Mouse (Mus musculus): Measurements from ENCODE around the gene Cntn2. TPM values are rescaled to one million over a fixed set of nuclear protein-coding genes. Genes with fewer than 3 reads are reported as not detected.

The Cntn2 gene
- polyA plus RNA-seq, 1 experiment from 2014 or later: 59.9 TPM

DNA sequence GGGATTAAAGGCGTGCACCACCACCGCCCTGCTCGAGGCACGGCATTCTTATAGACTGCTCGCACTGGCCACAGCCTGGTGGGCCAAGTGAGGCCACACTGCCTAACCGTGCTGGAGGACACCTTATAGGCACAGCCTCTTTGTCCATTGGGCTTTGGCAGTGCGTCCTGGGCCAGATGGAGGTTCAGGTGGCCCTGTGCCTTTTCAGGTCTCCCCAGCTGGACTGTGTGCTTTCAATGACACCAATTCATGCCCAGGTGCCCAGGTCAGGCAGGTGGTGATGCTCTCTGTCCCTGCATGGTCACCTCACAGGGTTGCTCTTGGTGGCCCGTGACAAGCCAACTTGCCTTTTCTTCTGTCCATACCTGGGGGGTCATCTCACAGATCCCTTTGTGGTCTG lies 33.8 kb upstream of the Cntn2 start:
- ATAC-seq (ENCODE audit: insufficient read depth, low FRiP score, low TSS enrichment): no peak
- Histone ChIP-seq H3K36me3 (ENCODE audit: control insufficient read depth, insufficient read depth, low read length) (no peaks in the 10 kb centered on the region), H3K4me3 (ENCODE audit: low read depth, low read length) (no peak overlapping the region), H3K9me3 (ENCODE audit: control insufficient read depth, low read length) (no peaks in the 10 kb centered on the region), H3K9ac (ENCODE audit: low read length) (no peak overlapping the region), H3K4me2 (ENCODE audit: low read depth) (no peak overlapping the region), H3K27me3 (ENCODE audit: control insufficient read depth, insufficient read depth, low read length) (no peaks in the 10 kb centered on the region), H3K27ac (ENCODE audit: low read depth, low read length) (no peak overlapping the region), H3K4me1 (ENCODE audit: control insufficient read depth, insufficient read depth, low read length) (peaks cover 9% of the 10 kb centered on the region; the same call in 1 of the 2 replicates)
- 95% methylated on average over 8 of the region's 8 CpGs for WGBS
- DNase-seq (ENCODE audit: low spot score): no peak

DNA sequence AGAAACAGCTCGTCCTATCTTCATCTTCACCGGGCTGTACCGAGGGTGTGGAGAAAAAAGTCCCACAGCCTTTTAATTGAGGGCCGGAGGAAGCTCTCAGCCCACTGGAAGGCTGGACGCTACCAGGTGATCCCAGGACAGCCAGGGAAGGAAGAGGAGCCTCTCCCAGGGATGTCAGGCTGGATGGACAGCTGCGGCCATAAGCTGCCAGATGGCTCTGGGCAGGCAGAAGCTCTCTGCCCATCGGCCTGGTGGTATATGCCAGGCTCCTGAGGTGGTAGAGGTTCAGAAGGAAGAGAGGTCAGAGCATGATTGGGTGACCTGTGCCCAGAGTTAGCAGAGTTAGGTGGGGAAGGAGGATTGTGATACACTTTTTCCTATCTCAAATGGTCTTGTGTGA lies 29.8 kb upstream of the Cntn2 start:
- H3K9ac ChIP-seq (ENCODE audit: low read length): no peak overlapping the region
- 91% methylated on average over 7 of the region's 7 CpGs for WGBS
- no peaks in the 10 kb centered on the region for H3K4me1 ChIP-seq (ENCODE audit: control insufficient read depth, insufficient read depth, low read length)
- DNase-seq (ENCODE audit: low spot score) (no peak), ATAC-seq (ENCODE audit: insufficient read depth, low FRiP score, low TSS enrichment) (no peak)
- no peaks in the 10 kb centered on the region for H3K9me3 ChIP-seq (ENCODE audit: control insufficient read depth, low read length)
- H3K27ac ChIP-seq (ENCODE audit: low read depth, low read length): no peak overlapping the region
- no peak overlapping the region for H3K4me2 ChIP-seq (ENCODE audit: low read depth)
- H3K36me3 ChIP-seq (ENCODE audit: control insufficient read depth, insufficient read depth, low read length): no peaks in the 10 kb centered on the region
- no peaks in the 10 kb centered on the region for H3K27me3 ChIP-seq (ENCODE audit: control insufficient read depth, insufficient read depth, low read length)
- no peak overlapping the region for H3K4me3 ChIP-seq (ENCODE audit: low read depth, low read length)

DNA sequence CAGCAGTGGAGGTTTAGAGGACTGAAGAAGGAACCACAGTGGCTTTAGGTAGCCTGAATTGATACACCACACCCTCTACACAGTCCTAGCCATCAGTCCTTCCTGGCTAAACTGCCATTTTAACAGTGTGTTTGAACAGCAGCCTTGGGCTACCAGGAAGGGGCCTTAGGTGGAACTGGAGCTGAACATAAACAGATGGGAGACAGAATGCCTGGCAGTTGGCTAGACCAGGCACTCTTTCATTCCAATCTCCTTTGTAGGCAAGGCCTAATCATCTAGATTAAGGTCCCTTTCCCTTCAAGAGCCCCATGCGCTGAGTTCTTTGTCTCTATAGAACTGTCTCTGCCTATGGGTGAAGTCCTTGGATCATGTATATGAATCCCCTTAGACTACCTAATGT lies 28.6 kb upstream of the Cntn2 start:
- no peak overlapping the region for H3K4me2 ChIP-seq (ENCODE audit: low read depth)
- 96% methylated on average over 1 of the region's 1 CpGs for WGBS
- H3K27ac ChIP-seq (ENCODE audit: low read depth, low read length): no peak overlapping the region
- no peaks in the 10 kb centered on the region for H3K27me3 ChIP-seq (ENCODE audit: control insufficient read depth, insufficient read depth, low read length)
- no peak overlapping the region for H3K9ac ChIP-seq (ENCODE audit: low read length)
- H3K4me3 ChIP-seq (ENCODE audit: low read depth, low read length): no peak overlapping the region
- no peak for DNase-seq (ENCODE audit: low spot score)
- no peaks in the 10 kb centered on the region for H3K9me3 ChIP-seq (ENCODE audit: control insufficient read depth, low read length)
- H3K4me1 ChIP-seq (ENCODE audit: control insufficient read depth, insufficient read depth, low read length): no peaks in the 10 kb centered on the region
- ATAC-seq (ENCODE audit: insufficient read depth, low FRiP score, low TSS enrichment): no peak
- H3K36me3 ChIP-seq (ENCODE audit: control insufficient read depth, insufficient read depth, low read length): no peaks in the 10 kb centered on the region

DNA sequence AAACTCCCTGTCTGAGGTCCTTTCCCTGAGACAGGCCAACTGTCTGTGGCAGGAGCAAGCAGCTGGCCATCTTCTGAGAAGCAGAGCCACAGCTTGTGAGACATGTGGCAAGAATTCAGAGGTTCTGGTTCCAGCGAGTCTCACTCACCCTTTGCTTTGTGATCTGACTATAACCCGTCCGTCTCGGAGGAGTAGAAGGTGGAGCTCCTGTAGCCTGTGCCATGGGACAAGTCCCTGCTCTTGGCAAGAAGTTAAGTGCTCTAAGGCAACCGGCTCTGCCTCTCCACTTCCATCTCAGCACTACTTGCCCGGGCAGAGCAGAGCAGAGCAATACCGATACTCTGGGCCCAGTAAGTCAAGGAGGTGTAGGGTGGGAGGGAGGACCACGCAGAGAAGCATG lies 27.9 kb upstream of the Cntn2 start:
- Histone ChIP-seq H3K9me3 (ENCODE audit: control insufficient read depth, low read length) (no peaks in the 10 kb centered on the region), H3K27me3 (ENCODE audit: control insufficient read depth, insufficient read depth, low read length) (no peaks in the 10 kb centered on the region), H3K36me3 (ENCODE audit: control insufficient read depth, insufficient read depth, low read length) (no peaks in the 10 kb centered on the region), H3K9ac (ENCODE audit: low read length) (no peak overlapping the region), H3K4me2 (ENCODE audit: low read depth) (no peak overlapping the region), H3K27ac (ENCODE audit: low read depth, low read length) (no peak overlapping the region), H3K4me1 (ENCODE audit: control insufficient read depth, insufficient read depth, low read length) (no peaks in the 10 kb centered on the region), H3K4me3 (ENCODE audit: low read depth, low read length) (no peak overlapping the region)
- ATAC-seq (ENCODE audit: insufficient read depth, low FRiP score, low TSS enrichment) (no peak), DNase-seq (ENCODE audit: low spot score) (no peak)
- WGBS: 84% methylated on average over 8 of the region's 8 CpGs

DNA sequence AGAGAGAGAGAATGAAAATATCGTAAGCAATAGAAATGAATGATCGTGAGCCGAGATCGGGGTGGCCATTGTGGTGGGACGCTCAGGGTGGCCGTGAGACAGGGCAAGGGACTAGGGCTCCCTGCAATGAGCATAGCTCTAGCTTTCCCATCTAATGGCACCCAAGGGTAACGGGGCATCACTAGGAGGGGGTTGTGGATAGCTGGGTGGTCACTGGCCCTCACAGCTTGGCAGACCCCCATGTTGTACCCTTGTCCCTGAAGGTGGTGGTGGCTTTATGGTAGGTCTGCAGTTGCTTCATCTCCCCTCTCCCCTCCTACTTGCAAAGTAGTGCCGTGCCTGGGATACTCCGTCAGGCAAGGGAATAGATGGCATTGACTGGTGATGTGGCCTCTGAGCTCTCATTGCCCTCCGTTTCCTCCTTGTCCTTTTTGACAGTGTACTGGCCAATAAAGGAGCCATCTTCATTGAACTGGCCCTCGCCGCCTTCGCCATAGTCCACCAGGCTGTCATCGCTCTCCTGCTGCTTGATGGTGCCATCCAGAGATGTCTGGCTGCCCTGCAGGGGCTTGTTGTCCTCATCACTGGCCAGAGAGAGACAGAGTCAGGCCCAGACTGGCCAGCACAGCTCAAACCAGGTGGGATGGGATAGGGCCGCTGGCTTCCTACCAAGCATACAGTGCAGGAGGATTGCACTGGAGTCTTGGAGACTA lies 27.2 kb upstream of the Cntn2 start:
- Histone ChIP-seq H3K9me3 (ENCODE audit: control insufficient read depth, low read length) (no peaks in the 10 kb centered on the region), H3K27ac (ENCODE audit: low read depth, low read length) (no peak overlapping the region), H3K36me3 (ENCODE audit: control insufficient read depth, insufficient read depth, low read length) (no peaks in the 10 kb centered on the region), H3K4me3 (ENCODE audit: low read depth, low read length) (no peak overlapping the region), H3K27me3 (ENCODE audit: control insufficient read depth, insufficient read depth, low read length) (no peaks in the 10 kb centered on the region), H3K4me2 (ENCODE audit: low read depth) (no peak overlapping the region), H3K9ac (ENCODE audit: low read length) (no peak overlapping the region), H3K4me1 (ENCODE audit: control insufficient read depth, insufficient read depth, low read length) (no peaks in the 10 kb centered on the region)
- ATAC-seq (ENCODE audit: insufficient read depth, low FRiP score, low TSS enrichment) (no peak), DNase-seq (ENCODE audit: low spot score) (no peak)
- 88% methylated on average over 15 of the region's 15 CpGs for WGBS

DNA sequence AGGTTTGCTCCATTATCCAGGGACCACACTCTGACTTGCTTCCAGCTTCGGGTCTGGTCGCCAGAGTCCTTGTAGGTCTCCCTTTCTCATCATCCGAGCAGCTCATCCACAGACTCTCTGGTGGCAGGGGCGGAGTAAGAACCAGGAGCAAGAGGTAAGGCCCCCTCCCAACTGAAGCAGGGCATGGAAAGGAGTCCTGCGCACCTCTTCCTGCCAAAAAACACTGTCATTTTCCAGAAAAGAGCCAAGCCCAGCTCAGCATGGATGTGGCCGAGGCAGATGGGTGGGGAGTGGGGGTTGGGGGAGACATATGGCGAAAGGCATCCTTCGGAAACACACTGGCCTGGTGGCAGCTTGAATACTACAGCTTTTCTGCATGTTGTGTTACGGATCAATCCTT lies 26.5 kb upstream of the Cntn2 start:
- DNase-seq (ENCODE audit: low spot score) (no peak), ATAC-seq (ENCODE audit: insufficient read depth, low FRiP score, low TSS enrichment) (no peak)
- Histone ChIP-seq H3K9me3 (ENCODE audit: control insufficient read depth, low read length) (no peaks in the 10 kb centered on the region), H3K4me3 (ENCODE audit: low read depth, low read length) (no peak overlapping the region), H3K4me2 (ENCODE audit: low read depth) (no peak overlapping the region), H3K27ac (ENCODE audit: low read depth, low read length) (no peak overlapping the region), H3K36me3 (ENCODE audit: control insufficient read depth, insufficient read depth, low read length) (no peaks in the 10 kb centered on the region), H3K9ac (ENCODE audit: low read length) (no peak overlapping the region), H3K4me1 (ENCODE audit: control insufficient read depth, insufficient read depth, low read length) (no peaks in the 10 kb centered on the region), H3K27me3 (ENCODE audit: control insufficient read depth, insufficient read depth, low read length) (no peaks in the 10 kb centered on the region)
- 70% methylated on average over 9 of the region's 9 CpGs for WGBS

DNA sequence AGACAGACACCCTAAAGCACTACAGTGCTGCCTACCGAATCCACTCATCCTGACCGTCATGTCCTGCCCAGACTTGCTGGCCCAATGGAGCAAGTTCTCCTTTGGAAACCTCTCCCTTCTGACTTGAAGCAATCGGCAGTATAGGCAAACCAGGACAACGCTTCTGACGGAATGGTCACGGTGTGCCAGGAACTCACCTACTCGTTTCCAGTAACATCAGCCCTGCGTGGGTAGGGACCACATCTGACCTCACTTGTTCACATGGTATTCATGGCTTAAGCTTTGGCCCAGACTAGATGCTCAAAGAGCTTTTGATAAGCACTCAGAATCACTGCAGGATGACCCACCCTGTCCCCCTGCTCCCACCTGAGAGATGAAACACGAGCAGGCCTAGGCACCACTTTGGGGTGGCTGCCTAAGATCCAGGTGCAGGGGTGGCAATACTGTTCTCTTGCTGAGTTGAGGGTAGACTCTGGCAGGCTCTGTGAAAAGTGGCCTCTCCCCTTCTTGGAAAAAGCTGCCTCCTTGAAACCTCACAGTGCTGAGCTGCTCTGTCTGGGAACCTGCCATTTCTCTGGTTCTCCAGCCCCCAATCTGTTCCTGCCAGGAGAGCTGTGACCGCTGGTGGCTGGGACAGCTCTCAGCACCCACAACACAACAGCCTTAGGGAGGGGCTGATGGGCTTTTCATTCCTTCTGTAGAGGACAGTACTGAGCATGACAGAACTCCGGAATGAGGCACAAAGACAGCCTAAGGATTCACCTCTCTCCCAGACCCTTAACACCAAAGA lies 24.5 kb upstream of the Cntn2 start:
- no peak overlapping the region for H3K4me2 ChIP-seq (ENCODE audit: low read depth)
- no peaks in the 10 kb centered on the region for H3K36me3 ChIP-seq (ENCODE audit: control insufficient read depth, insufficient read depth, low read length)
- whole genome bisulfite sequencing: 87% methylated on average over 11 of the region's 11 CpGs
- DNase-seq (ENCODE audit: low spot score) (no peak), ATAC-seq (ENCODE audit: insufficient read depth, low FRiP score, low TSS enrichment) (no peak)
- no peaks in the 10 kb centered on the region; the same call in 1 of the 2 replicates for H3K4me1 ChIP-seq (ENCODE audit: control insufficient read depth, insufficient read depth, low read length)
- H3K9me3 ChIP-seq (ENCODE audit: control insufficient read depth, low read length): no peaks in the 10 kb centered on the region
- H3K9ac ChIP-seq (ENCODE audit: low read length): no peak overlapping the region
- no peaks in the 10 kb centered on the region for H3K27me3 ChIP-seq (ENCODE audit: control insufficient read depth, insufficient read depth, low read length)
- H3K4me3 ChIP-seq (ENCODE audit: low read depth, low read length): no peak overlapping the region
- H3K27ac ChIP-seq (ENCODE audit: low read depth, low read length): no peak overlapping the region

DNA sequence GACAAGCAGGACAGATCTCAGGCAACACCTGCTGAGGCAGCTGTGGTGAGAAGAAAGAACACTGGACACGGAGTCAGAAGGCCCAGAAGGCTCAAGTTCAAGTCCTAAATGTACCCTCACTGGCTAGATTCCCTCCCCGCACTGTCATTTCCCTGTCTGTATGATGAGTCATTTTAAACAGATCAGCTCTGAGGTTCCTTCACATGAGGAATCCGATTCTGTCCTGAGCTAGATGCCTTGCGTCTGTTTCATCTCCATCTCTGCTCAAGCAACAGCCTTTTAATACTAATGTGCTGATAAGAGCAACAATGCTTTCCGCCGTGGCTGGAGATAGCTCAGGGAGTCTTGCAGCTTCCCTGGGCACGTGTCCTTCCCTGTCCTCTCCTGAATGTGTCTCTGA lies 22.7 kb upstream of the Cntn2 start:
- WGBS: 82% methylated on average over 7 of the region's 7 CpGs
- Histone ChIP-seq H3K9me3 (ENCODE audit: control insufficient read depth, low read length) (no peaks in the 10 kb centered on the region), H3K4me3 (ENCODE audit: low read depth, low read length) (no peak overlapping the region), H3K4me1 (ENCODE audit: control insufficient read depth, insufficient read depth, low read length) (peaks cover 8% of the 10 kb centered on the region), H3K4me2 (ENCODE audit: low read depth) (no peak overlapping the region), H3K36me3 (ENCODE audit: control insufficient read depth, insufficient read depth, low read length) (no peaks in the 10 kb centered on the region), H3K27ac (ENCODE audit: low read depth, low read length) (no peak overlapping the region), H3K27me3 (ENCODE audit: control insufficient read depth, insufficient read depth, low read length) (no peaks in the 10 kb centered on the region), H3K9ac (ENCODE audit: low read length) (no peak overlapping the region)
- ATAC-seq (ENCODE audit: insufficient read depth, low FRiP score, low TSS enrichment): no peak
- DNase-seq (ENCODE audit: low spot score): no peak

DNA sequence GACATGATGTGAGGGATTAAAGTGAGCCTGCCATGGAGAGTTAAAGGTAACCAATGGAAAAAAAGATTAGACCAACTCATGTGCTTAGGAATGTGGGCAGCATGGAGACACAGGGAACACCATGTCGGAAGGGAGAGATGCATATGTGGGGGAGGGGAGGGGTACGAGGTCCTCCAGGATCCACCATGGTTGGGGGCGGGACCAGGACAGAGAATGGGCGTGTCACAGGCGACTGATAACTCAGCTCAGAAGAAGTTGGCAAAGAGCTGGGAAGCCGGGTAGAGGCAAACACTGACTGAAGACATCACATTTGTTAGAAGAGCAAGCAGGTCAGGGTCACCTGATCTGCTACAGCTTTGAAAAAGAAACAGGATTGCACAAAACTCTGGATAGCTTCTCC lies 21.9 kb upstream of the Cntn2 start:
- ATAC-seq (ENCODE audit: insufficient read depth, low FRiP score, low TSS enrichment) (no peak), DNase-seq (ENCODE audit: low spot score) (no peak)
- Histone ChIP-seq H3K4me3 (ENCODE audit: low read depth, low read length) (no peak overlapping the region), H3K27ac (ENCODE audit: low read depth, low read length) (no peak overlapping the region), H3K9me3 (ENCODE audit: control insufficient read depth, low read length) (no peaks in the 10 kb centered on the region), H3K4me1 (ENCODE audit: control insufficient read depth, insufficient read depth, low read length) (peaks cover 8% of the 10 kb centered on the region), H3K27me3 (ENCODE audit: control insufficient read depth, insufficient read depth, low read length) (no peaks in the 10 kb centered on the region), H3K36me3 (ENCODE audit: control insufficient read depth, insufficient read depth, low read length) (no peaks in the 10 kb centered on the region), H3K4me2 (ENCODE audit: low read depth) (no peak overlapping the region), H3K9ac (ENCODE audit: low read length) (no peak overlapping the region)
- WGBS: 30% methylated on average over 6 of the region's 6 CpGs
